ENCODE assay signal across 9 mouse cellular contexts in the genomic region with DNA sequence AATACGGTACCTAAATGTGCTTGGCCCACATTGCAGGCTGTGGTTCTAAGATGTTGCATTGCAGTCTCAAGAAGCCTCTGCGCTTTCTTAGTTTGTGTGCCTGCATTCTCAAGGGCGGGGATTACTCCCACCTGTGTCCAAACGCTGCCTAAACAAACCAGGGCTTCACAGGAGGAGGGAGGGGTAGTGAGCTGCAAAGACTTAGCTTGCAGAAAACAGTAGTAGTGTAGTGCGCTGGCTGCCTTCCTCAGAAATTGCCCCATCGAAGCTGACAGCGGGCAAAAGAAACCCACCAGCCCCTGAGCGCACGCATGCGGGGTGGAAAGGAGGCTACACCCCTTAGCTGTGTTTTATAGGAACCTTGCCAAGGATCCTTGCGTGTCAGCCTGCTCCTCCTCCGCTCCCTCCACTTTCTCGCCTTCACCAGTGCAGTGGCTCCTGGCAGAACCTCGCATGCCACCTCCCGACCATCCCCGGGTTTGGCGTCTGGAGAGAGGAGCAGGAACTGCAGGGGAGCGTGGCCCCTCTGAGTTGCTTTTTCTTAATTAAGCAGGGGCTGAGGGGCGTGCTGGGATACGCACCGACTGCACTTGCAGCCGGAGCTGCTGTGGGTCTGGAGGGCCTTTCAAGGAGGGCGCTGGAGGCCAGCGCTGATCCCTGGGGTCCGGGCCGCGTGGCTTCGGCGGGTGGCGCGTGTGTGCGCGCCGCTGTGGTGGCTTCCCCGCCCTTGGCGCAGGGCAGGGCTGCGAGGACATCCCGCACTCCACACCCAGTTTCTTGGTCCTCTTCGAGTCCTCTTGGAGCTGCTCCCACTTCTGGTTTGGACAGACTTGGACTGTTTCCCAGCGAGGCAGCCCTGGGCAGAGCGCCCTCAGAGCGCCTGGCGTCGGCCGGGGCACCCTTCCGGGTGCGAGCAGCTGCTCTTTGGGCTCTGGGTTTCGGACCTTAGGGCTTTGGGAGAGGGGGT. TPM values are rescaled to one million over a fixed set of nuclear protein-coding genes. Genes with fewer than 3 reads are reported as not detected.
DNase-seq lines count a peak whose midpoint lies in the region; ATAC-seq and TF ChIP-seq lines count a peak whose summit lies in the region.
"Had no signal": no experiment of that assay in that cellular context is flagged by ENCODE, and none has a peak within 500 bp of the region (broad histone marks: within the 10 kb centered on the region; RNA-seq: fewer than 3 reads in every experiment).

A gene (plus strand): TSS at position 229 of the 967 bp plus-strand sequence.

- no peak within 1 kb of the TSS for H3K4me3 ChIP-seq in liver, embryonic 12.5 days
- no peak within 1 kb of the TSS for H3K4me3 ChIP-seq in liver, postnatal 0 days (ENCODE audit: low read depth, low read length)
- peak within 1 kb of the TSS; percentile 55 for H3K4me3 ChIP-seq in embryonic facial prominence, embryonic 10.5 days
- H3K4me3 ChIP-seq in hindbrain, embryonic 12.5 days, result peak within 1 kb of the TSS; percentile 35
- peak within 1 kb of the TSS; percentile 64 for H3K4me3 ChIP-seq in olfactory bulb, adult 2 months (ENCODE audit: insufficient read depth, low read depth, low read length)
- H3K4me3 ChIP-seq: liver, embryonic 15.5 days had no signal

- no peak within 1 kb of the TSS for H3K27ac ChIP-seq in liver, embryonic 12.5 days
- no peak within 1 kb of the TSS for H3K27ac ChIP-seq in liver, postnatal 0 days (ENCODE audit: low read depth)
- no peak within 1 kb of the TSS; the same call in 1 of the 2 replicates for H3K27ac ChIP-seq in embryonic facial prominence, embryonic 10.5 days (replicated peaks)
- H3K27ac ChIP-seq in hindbrain, embryonic 12.5 days, result no peak within 1 kb of the TSS
- H3K27ac ChIP-seq in olfactory bulb, adult 2 months (ENCODE audit: insufficient read depth, low read depth, low read length), result peak within 1 kb of the TSS; percentile 70
- H3K27ac ChIP-seq: liver, embryonic 15.5 days had no signal

- ATAC-seq in liver, embryonic 12.5 days, result no peak
- ATAC-seq in liver, postnatal 0 days, result no peak
- ATAC-seq in hindbrain, embryonic 12.5 days (ENCODE audit: low FRiP score), result peak; percentile 35; the same call in 1 of the 2 replicates

- no peak within 1 kb of the TSS for H3K9ac ChIP-seq in liver, embryonic 12.5 days
- H3K9ac ChIP-seq in liver, postnatal 0 days (replicated peaks), result no peak within 1 kb of the TSS
- H3K9ac ChIP-seq in hindbrain, embryonic 12.5 days, result peak within 1 kb of the TSS; percentile 47
- H3K9ac ChIP-seq: liver, embryonic 15.5 days had no signal

- H3K27me3 ChIP-seq in liver, embryonic 12.5 days (replicated peaks), result peaks cover 28% of the 10 kb centered on the region
- H3K27me3 ChIP-seq in liver, postnatal 0 days (ENCODE audit: insufficient read depth, low read length), result no peaks in the 10 kb centered on the region
- peaks cover 36% of the 10 kb centered on the region for H3K27me3 ChIP-seq in embryonic facial prominence, embryonic 10.5 days (replicated peaks; ENCODE audit: low read depth, poor library complexity, severe bottlenecking)
- H3K27me3 ChIP-seq in hindbrain, embryonic 12.5 days, result peaks cover 31% of the 10 kb centered on the region

- WGBS in liver, embryonic 12.5 days (ENCODE audit: insufficient replicate concordance), result 9% methylated on average over 48 of the region's 48 CpGs
- WGBS in liver, postnatal 0 days (ENCODE audit: insufficient replicate concordance), result 4% methylated on average over 47 of the region's 48 CpGs
- 3% methylated on average over 48 of the region's 48 CpGs for WGBS in embryonic facial prominence, embryonic 10.5 days
- 2% methylated on average over 48 of the region's 48 CpGs for WGBS in hindbrain, embryonic 12.5 days
- 1% methylated on average over 48 of the region's 48 CpGs for WGBS in olfactory bulb, adult 2 months

- no peak for DNase-seq in liver, postnatal 0 days
- peak; percentile 35 for DNase-seq in embryonic facial prominence, embryonic 10.5 days (ENCODE audit: low spot score)
- peak; percentile 5 to 7 for DNase-seq in left cerebral cortex, adult 9 months (ENCODE audit: low spot score in 2 of 2)
- no peak for DNase-seq in testis, postnatal 10 days (ENCODE audit: low spot score)
- DNase-seq in gastrocnemius, adult 8-10 months (ENCODE audit: low spot score in 2 of 2), result no peak

- no peaks in the 10 kb centered on the region for H3K9me3 ChIP-seq in liver, embryonic 12.5 days (replicated peaks)
- no peaks in the 10 kb centered on the region for H3K9me3 ChIP-seq in liver, postnatal 0 days (ENCODE audit: low read length)
- H3K9me3 ChIP-seq in embryonic facial prominence, embryonic 10.5 days, result no peaks in the 10 kb centered on the region
- no peaks in the 10 kb centered on the region for H3K9me3 ChIP-seq in hindbrain, embryonic 12.5 days (replicated peaks)
- H3K9me3 ChIP-seq: liver, embryonic 15.5 days had no signal

- TF ChIP-seq CTCF in liver, postnatal 0 days (IDR thresholded peaks at IDR 0.05; ENCODE audit: low read depth), result no peak
- 0 out of 2 replicates have a peak, but pooled peaks have one; percentile 14 for TF ChIP-seq CTCF in olfactory bulb, adult 2 months (IDR thresholded peaks at IDR 0.05; ENCODE audit: insufficient read depth, low read depth, low read length)

- 0 out of 2 replicates have a peak, but pooled peaks have one; percentile 32 for TF ChIP-seq POLR2A in olfactory bulb, adult 2 months (IDR thresholded peaks at IDR 0.05; ENCODE audit: insufficient read depth, low read depth, low read length)

- TF ChIP-seq EP300 in liver, postnatal 0 days (IDR thresholded peaks at IDR 0.05; ENCODE audit: low read depth), result no peak

- H3K36me3 ChIP-seq in liver, embryonic 12.5 days, result no peaks in the 10 kb centered on the region
- no peaks in the 10 kb centered on the region for H3K36me3 ChIP-seq in liver, postnatal 0 days (replicated peaks; ENCODE audit: insufficient read depth, low read length)
- H3K36me3 ChIP-seq in embryonic facial prominence, embryonic 10.5 days (replicated peaks), result no peaks in the 10 kb centered on the region
- no peaks in the 10 kb centered on the region for H3K36me3 ChIP-seq in hindbrain, embryonic 12.5 days
- H3K36me3 ChIP-seq: liver, embryonic 15.5 days had no signal

- H3K4me1 ChIP-seq in liver, embryonic 12.5 days, result no peaks in the 10 kb centered on the region
- H3K4me1 ChIP-seq in liver, postnatal 0 days (ENCODE audit: insufficient read depth), result no peaks in the 10 kb centered on the region
- H3K4me1 ChIP-seq in embryonic facial prominence, embryonic 10.5 days, result peaks cover 11% of the 10 kb centered on the region
- H3K4me1 ChIP-seq in hindbrain, embryonic 12.5 days, result peaks cover 12% of the 10 kb centered on the region
- no peaks in the 10 kb centered on the region for H3K4me1 ChIP-seq in olfactory bulb, adult 2 months (ENCODE audit: control insufficient read depth, insufficient read depth, low read length)
- H3K4me1 ChIP-seq: liver, embryonic 15.5 days had no signal

- H3K4me2 ChIP-seq in liver, embryonic 12.5 days, result peak within 1 kb of the TSS; percentile 36
- no peak within 1 kb of the TSS for H3K4me2 ChIP-seq in liver, postnatal 0 days (ENCODE audit: low read depth, low read length)
- peak within 1 kb of the TSS; percentile 70 for H3K4me2 ChIP-seq in hindbrain, embryonic 12.5 days (replicated peaks)
- H3K4me2 ChIP-seq: liver, embryonic 15.5 days had no signal

RNA-seq across cellular contexts. Expression of the gene that starts here (rescaled TPM):
- 0.36 and 0.67 TPM in 2 replicates for polyA plus RNA-seq in liver, embryonic 12.5 days (2016; fragmentation: Nextera tagmentation; extraction: Ambion mirVana)
- polyA plus RNA-seq in liver, postnatal 0 days (2015; fragmentation: Nextera tagmentation; extraction: Ambion mirVana), result 0.06 TPM in 1 of 2 replicates, not detected in the other
- 2.4 TPM in 2 replicates for polyA plus RNA-seq in embryonic facial prominence, embryonic 10.5 days (2016; fragmentation: Nextera tagmentation; extraction: Ambion mirVana)
- polyA plus RNA-seq in hindbrain, embryonic 12.5 days (2016; fragmentation: Nextera tagmentation; extraction: Ambion mirVana), result 26.9 and 27.2 TPM in 2 replicates
- polyA plus RNA-seq in olfactory bulb, adult 2 months (2012; ENCODE audit: insufficient read depth, insufficient read length, low replicate concordance, missing spikeins), result 261 TPM in 1 of 2 replicates, not detected in the other
- under 1 TPM; 0.13 to 0.40 (median 0.24) TPM for total RNA-seq in gastrocnemius, adult 8-10 months (2022)

Comparison
In these comparisons a context has a peak if more than half of its experiments do, and no peak if none do; other contexts are left out.
1. H3K4me3 ChIP-seq: peak in embryonic facial prominence, embryonic 10.5 days (single experiment), hindbrain, embryonic 12.5 days (single experiment) and olfactory bulb, adult 2 months (single experiment); none in liver, embryonic 12.5 days (single experiment) and liver, postnatal 0 days (single experiment).
2. DNase-seq: peak in embryonic facial prominence, embryonic 10.5 days (single experiment) and left cerebral cortex, adult 9 months (2 of 2); none in liver, postnatal 0 days (single experiment), testis, postnatal 10 days (single experiment) and gastrocnemius, adult 8-10 months (0 of 2).